Mouse (Mus musculus) layer of hippocampus, postnatal 25 days (tissue): ENCODE measurements around the gene C1qtnf12. TPM values are rescaled to one million over a fixed set of nuclear protein-coding genes. Genes with fewer than 3 reads are reported as not detected.

ENCODE experiments used
- DNase-seq, 2 experiments: peaks; one replicate each; pipeline ENCODE4 v3.0.0; 2022; ENCODE audit warnings: mixed read lengths in 2 of 2, low spot score in 1 of 2; ENCODE audit errors: extremely low spot score in 1 of 2
- total RNA-seq, 2 experiments: library from RNA; stranded (reverse); gene quantifications; 2 replicates each; pipeline ENCODE4 v1.2.3; 2021

Gene C1qtnf12
- total RNA-seq: 10 to 100 TPM; 16.7 to 17.7 TPM

- DNase-seq: peak; percentile 22 to 28
These were observed at the start of gene C1qtnf12 for GRCm38 (mm10) chr4:155962167-155962971. TSS of gene C1qtnf12 (plus strand) at chr4:155962318.

DNA sequence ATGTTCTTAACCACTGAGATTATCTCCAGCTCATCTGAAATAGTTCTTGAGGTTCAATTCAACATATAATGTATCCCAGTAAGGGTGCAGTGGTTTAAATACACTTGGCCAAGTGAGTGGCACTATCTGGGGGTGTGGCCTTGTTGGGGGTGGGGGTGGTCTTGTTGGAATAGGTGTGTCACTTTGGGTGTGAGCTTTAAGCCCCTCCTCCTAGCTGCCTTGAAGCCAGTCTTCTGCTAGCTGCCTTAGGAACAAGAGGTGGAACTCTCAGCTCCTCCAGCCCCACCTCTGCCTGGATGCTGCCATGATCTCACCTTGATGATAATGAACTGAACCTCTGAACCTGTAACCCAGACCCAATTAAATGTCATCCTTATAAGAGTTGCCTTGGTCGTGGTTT is 30.1 kb upstream of the C1qtnf12 start:
- DNase-seq: no peak

DNA sequence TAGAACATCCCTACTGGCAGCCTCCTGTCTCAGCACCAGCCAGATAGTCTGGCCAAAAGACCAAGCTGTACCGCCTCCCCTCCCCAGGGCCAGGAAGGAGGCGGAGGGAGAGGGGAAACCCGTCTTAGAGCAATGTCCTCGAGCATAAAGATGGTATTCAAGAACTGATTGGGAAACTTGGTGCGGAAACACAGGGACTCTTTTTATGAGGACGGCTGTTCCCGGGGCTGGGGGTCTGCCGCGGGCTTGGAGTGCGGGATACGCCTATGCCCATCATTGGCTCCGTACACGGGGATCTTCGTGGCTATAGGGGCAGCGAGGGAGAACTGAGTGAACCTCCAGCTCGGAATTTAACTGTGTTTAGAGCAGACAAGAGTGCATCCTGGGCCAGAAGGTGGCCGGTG is 19.1 kb upstream of the C1qtnf12 start:
- peak in 1 of 2 experiments; percentile 22 for DNase-seq

- DNase-seq: peak; percentile 93 to 98
These were observed 18.4 kb upstream of the C1qtnf12 start, which contains the start of gene Ube2j2 for GRCm38 (mm10) chr4:155943534-155944249. TSS of gene Ube2j2 (plus strand) at chr4:155943831.

GRCm38 (mm10) chr4:155944271-155944670 is 17.8 kb upstream of the C1qtnf12 start:
- DNase-seq: no peak

GRCm38 (mm10) chr4:155947094-155947493 is 15.0 kb upstream of the C1qtnf12 start:
- DNase-seq: no peak

DNA sequence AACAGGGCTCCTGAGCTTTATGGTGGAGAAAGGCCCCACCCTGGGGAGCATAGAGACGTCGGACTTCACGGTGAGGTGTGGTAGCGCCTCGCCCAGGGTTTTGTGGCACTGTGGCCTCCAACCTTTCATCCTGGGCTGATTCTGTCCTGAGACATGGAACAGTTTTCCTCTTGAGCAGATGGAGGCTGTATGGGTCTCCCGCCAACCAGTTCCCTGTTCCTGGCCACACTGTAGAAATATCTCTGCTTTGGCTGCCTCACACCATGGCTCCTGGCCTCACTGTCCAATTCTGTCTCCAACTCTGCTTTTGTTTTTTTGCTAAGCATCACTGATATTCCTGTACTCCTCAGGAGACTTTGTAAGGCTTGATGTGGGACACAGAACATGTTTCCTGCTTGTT is 6.6 kb upstream of the C1qtnf12 start:
- no peak for DNase-seq

GRCm38 (mm10) chr4:155959275-155959674 is 2.8 kb upstream of the C1qtnf12 start:
- DNase-seq: peak; percentile 42 to 73

- no peak for DNase-seq
These were observed 988 bp downstream of the C1qtnf12 start for GRCm38 (mm10) chr4:155963106-155963505.

- no peak for DNase-seq
These were observed 2.3 kb downstream of the C1qtnf12 start for GRCm38 (mm10) chr4:155964396-155964795.

DNA sequence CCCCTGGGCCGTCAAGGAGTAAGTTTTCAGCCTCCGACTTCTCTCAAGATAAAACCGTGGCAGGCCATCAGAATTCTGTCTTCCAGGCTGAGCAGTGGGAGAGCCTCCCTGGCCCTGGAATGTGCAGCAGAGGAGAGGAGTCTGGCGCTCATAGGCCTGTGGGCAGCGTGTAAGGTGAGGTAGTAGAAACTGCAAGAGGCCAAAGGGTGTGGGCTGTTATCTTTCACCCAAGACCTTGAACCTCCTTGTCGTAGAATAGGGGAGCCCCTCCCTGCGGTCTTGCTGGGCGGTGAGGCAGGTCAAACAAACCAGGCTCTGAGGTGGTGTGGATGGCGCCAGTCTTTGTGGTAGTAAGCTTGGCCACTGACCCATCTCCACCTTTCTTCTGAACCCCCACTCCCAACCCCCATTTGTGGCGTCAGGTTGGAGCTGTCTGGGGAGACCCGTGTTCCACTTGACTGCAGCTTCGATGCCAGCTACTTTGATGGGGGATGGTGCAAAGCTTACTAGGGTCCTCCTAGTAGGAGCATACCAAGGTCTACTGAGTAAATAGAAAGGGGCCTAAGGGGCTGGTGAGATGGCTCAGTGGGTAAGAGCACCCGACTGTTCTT is 7.0 kb downstream of the C1qtnf12 start:
- no peak for DNase-seq

DNA sequence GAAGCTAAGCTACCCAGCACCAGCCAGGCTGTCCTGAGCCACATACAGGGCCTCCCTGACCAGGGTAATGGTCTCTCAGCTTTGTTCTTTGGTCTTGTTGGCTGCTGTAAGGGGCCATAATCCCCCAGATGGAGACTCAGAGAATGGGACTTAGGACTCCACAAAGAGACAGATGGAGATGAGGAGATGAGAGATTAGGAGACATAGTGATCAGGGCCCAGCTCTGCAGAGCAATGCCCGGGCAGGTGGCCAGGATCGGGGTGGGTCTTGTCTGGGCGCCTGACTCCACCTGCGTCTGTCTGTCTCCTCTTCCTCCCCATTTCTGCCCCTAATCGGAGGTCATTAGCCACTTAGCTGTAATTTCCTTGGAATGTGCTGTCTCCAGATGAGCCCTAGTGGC is 8.2 kb downstream of the C1qtnf12 start:
- no peak for DNase-seq

DNA sequence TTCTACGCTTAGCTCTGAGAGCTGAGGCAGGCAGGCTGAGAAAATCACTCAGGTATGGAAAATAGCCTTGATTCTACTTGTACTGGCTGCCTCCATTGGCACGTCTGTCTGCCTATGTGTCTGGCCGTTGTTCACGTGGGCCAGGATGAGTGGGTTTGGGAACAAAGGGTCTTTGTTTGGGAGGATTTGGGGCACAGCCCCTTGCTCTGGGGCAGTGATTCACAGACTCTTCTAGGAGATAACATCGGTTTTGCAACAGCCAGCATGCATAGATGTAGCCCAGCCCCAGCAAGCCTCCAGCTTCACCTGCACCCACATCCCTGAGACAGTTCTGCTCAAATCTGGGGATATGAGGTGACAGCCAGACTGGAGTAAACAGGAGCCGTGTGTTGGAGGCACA is 10.5 kb downstream of the C1qtnf12 start:
- no peak for DNase-seq

GRCm38 (mm10) chr4:155973239-155973638 is 11.1 kb downstream of the C1qtnf12 start:
- DNase-seq: no peak

- no peak for DNase-seq
These were observed 19.4 kb downstream of the C1qtnf12 start for GRCm38 (mm10) chr4:155981436-155982082.

DNA sequence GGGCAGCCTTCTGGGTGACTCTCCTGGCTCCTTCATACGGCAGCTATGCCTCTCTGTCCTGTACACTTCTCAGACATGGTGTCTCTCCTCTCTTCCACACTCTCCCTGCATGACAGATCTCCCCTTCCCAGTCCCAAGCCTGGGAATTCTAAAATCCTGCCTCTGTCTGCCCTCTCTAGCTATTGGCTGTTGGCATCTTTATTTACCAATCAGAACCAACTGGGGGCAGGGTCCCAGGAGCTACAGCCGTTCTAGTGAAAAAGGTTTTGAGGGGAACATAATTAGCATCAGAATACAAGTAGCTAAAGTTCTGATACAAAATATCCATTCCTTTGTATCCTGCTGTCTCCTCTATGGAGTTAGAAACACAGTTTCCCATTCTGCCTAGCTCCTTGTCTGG is 21.7 kb downstream of the C1qtnf12 start:
- no peak for DNase-seq

GRCm38 (mm10) chr4:155991211-155991907 is 29.2 kb downstream of the C1qtnf12 start:
- DNase-seq: no peak

DNA sequence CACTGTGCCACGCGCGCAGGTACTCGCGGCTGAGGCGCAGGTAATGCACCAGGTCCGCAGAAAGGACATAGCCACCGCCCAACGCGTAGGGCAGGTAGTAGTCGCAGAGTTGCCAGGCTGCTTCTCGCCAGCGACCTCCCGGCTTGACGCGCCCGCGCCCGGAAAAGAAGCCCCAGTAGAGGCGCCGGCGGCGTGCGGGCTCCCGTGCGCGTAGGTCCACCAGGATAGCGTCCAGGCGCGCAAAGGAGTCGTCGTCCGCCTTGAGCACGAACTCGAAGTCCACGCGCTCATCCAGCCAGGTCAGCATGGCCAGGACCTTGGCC is 29.8 kb downstream of the C1qtnf12 start:
- no peak for DNase-seq

GRCm38 (mm10) chr4:155992241-155992905 is 30.3 kb downstream of the C1qtnf12 start, which contains the start of the genes B3galt6 and Sdf4:
TSS of gene B3galt6 (minus strand) at chr4:155992649.
TSS of gene Sdf4 (plus strand) at chr4:155992872.
- peak; percentile 72 to 89 for DNase-seq
